Mouse (Mus musculus): ENCODE measurements around the gene Nrgn. TPM values are rescaled to one million over a fixed set of nuclear protein-coding genes. Genes with fewer than 3 reads are reported as not detected.

The Nrgn gene
- total RNA-seq, 1 experiment from 2014 or later: 3.6 TPM

GRCm38 (mm10) chr9:37530031-37530887, 22.4 kb downstream of the Nrgn start:
- DNase-seq: peak; percentile 81

GRCm38 (mm10) chr9:37528225-37528970, 24.3 kb downstream of the Nrgn start:
- peak; percentile 45 for DNase-seq

GRCm38 (mm10) chr9:37527396-37528224, 25.1 kb downstream of the Nrgn start, which contains the start of gene Esam:
Gene Esam, plus strand, starts transcription at chr9:37528078.
- peak; percentile 89 for DNase-seq

- DNase-seq: peak; percentile 47
Observed at GRCm38 (mm10) chr9:37526443-37527395, 26.0 kb downstream of the Nrgn start.

GRCm38 (mm10) chr9:37525461-37525860, 27.2 kb downstream of the Nrgn start:
- no peak for DNase-seq

- DNase-seq: no peak
Observed at GRCm38 (mm10) chr9:37519995-37520394, 32.7 kb downstream of the Nrgn start.

GRCm38 (mm10) chr9:37518991-37519390, 33.7 kb downstream of the Nrgn start:
- DNase-seq: no peak

GRCm38 (mm10) chr9:37517467-37517866, 35.2 kb downstream of the Nrgn start:
- no peak for DNase-seq

- no peak for DNase-seq
Observed at GRCm38 (mm10) chr9:37514456-37514855, 38.2 kb downstream of the Nrgn start.

GRCm38 (mm10) chr9:37512097-37512496, 40.6 kb downstream of the Nrgn start:
- no peak for DNase-seq

- DNase-seq: no peak
Observed at GRCm38 (mm10) chr9:37506023-37506422, 46.7 kb downstream of the Nrgn start.

- DNase-seq: no peak
Observed at GRCm38 (mm10) chr9:37504348-37504747, 48.4 kb downstream of the Nrgn start.

- DNase-seq: no peak
Observed at GRCm38 (mm10) chr9:37501170-37501569, 51.5 kb downstream of the Nrgn start.

- no peak for DNase-seq
Observed at GRCm38 (mm10) chr9:37500201-37500600, 52.5 kb downstream of the Nrgn start.

- DNase-seq: no peak
Observed at GRCm38 (mm10) chr9:37496325-37496724, 56.4 kb downstream of the Nrgn start.

GRCm38 (mm10) chr9:37495761-37496160, 56.9 kb downstream of the Nrgn start:
- no peak for DNase-seq

Other genes with a start within 250 kb of the Nrgn start
- gene Ccdc15, start 204.5 kb downstream of the Nrgn start, total RNA-seq (2021): 2.9 and 4.2 TPM in 2 replicates
- gene Hepacam, start 185.6 kb downstream of the Nrgn start, total RNA-seq (2021): 0.26 TPM in 2 replicates
- 30.9 and 37.3 TPM in 2 replicates for gene Robo4, start 151.0 kb downstream of the Nrgn start, total RNA-seq (2021)
- 0.30 and 0.53 TPM in 2 replicates for gene Robo3, start 119.7 kb downstream of the Nrgn start, total RNA-seq (2021)
- gene Msantd2, start 63.6 kb downstream of the Nrgn start, total RNA-seq (2021): 21.9 and 22.5 TPM in 2 replicates
- gene Esam, start 24.8 kb downstream of the Nrgn start, total RNA-seq (2021): 64.0 and 81.0 TPM in 2 replicates
- gene Vsig2, start 13.6 kb downstream of the Nrgn start, total RNA-seq (2021): 5.2 and 9.1 TPM in 2 replicates
- 12.4 and 14.7 TPM in 2 replicates for gene Siae, start 2.8 kb upstream of the Nrgn start, total RNA-seq (2021)
- gene Spa17, start 60.8 kb upstream of the Nrgn start, total RNA-seq (2021): 4.9 and 5.0 TPM in 2 replicates
- 86.0 and 99.4 TPM in 2 replicates for gene Tbrg1, start 104.4 kb upstream of the Nrgn start, total RNA-seq (2021)
- 0.19 TPM in 2 replicates for gene Panx3, start 116.3 kb upstream of the Nrgn start, total RNA-seq (2021)
- not detected in 2 replicates for gene Olfr160, start 163.3 kb upstream of the Nrgn start, total RNA-seq (2021)
- not detected in 2 replicates for gene Olfr874, start 192.2 kb upstream of the Nrgn start, total RNA-seq (2021)
- not detected in 2 replicates for gene Olfr875, start 219.0 kb upstream of the Nrgn start, total RNA-seq (2021)

Measured in adrenal gland, postnatal 14 days (tissue).